Mouse (Mus musculus) brown adipose tissue, adult 24 weeks (tissue): ENCODE results near the gene Pafah1b3. TPM values are rescaled to one million over a fixed set of nuclear protein-coding genes. Genes with fewer than 3 reads are reported as not detected.

Experiments used
- H3K27ac ChIP-seq: fragments of 200-500 bp; replicated peaks from 2 replicates; pipeline ENCODE4 v1.5.1; 2012; ENCODE audit warnings: low read depth, mild to moderate bottlenecking, low read length
- H3K4me1 ChIP-seq: fragments of 200-500 bp; 2 replicates; pipeline ENCODE4 v1.6.1; 2012; ENCODE audit warnings: low read length, mixed read lengths; ENCODE audit not compliant: control insufficient read depth, insufficient read depth, insufficient read length
- H3K4me3 ChIP-seq: fragments of 200-500 bp; 2 replicates; pipeline ENCODE4 v1.5.1; 2012; ENCODE audit warnings: low read depth, mild to moderate bottlenecking, low read length, moderate library complexity; ENCODE audit not compliant: insufficient read depth
- polyA plus RNA-seq: library from polyadenylated mRNA; stranded (reverse); fragments of >200 nt; gene quantifications from 2 replicates; pipeline ENCODE4 v1.2.4, GENCODE M21; 2012; ENCODE audit not compliant: missing spikeins, insufficient read depth, insufficient read length

The Pafah1b3 gene
- polyA plus RNA-seq, 1 experiment: 4.8 TPM

DNA sequence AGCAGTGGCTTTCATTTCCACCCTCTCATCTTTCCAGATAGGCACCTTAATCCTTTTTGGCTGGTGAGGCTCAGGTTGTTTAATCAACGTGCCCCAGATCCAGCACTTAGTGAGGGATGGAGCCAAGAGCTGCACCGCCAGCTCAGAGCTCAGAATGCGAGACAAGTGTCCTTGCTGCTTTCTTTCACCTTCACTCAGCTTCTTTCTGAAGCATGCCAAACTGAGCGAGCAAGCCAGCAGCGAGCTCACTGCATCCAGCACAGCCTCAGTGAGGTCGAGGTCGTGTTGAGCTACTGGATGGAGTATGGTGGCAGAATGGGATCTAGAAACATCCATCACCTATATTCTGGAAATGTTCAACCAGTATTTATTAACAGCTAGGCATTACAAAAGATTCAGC is 15.5 kb upstream of the Pafah1b3 start:
- H3K27ac ChIP-seq: no peak overlapping the region
- H3K4me3 ChIP-seq: no peak overlapping the region
- H3K4me1 ChIP-seq: peaks cover 6% of the 10 kb centered on the region

DNA sequence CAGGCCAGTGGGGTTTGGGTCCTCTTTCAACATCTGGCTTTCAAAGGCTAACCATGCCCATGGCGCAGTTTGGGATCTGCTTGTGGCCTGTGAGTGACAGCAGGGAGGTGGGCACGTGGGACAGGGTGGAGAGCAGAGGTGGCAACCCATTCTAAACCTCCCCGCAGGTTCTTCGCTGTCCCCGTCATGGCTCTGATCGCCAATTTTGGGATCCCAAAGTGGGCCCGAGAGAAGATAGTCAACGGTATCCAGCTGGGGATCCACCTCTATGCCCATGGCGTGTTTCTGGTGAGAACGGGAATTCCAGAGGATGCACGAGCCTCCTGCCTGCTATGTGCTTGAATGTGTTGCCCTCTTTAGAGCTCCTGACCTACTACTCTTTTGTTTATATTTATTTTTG is 13.4 kb upstream of the Pafah1b3 start:
- no peak overlapping the region for H3K27ac ChIP-seq
- H3K4me1 ChIP-seq: no peaks in the 10 kb centered on the region
- H3K4me3 ChIP-seq: no peak overlapping the region

DNA sequence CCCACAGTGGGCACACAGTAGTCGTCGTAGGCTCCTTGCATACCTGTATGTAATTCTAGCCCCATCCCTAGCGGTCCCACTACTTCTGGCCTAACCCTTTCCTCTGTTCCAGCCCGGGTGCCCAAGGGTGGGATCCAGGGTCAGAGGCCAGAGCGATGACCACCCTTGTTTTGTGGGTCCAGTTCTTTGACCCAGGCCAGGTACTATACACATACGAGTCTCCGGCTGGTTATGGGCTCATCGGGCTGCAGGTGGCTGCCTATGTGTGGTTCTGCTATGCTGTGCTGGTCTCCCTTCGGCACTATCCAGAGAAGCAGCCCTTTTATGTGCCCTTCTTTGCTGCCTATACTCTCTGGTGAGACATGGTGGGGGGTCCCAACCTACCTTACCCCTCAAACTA is 11.6 kb upstream of the Pafah1b3 start:
- no peak overlapping the region for H3K4me3 ChIP-seq
- H3K4me1 ChIP-seq: no peaks in the 10 kb centered on the region

DNA sequence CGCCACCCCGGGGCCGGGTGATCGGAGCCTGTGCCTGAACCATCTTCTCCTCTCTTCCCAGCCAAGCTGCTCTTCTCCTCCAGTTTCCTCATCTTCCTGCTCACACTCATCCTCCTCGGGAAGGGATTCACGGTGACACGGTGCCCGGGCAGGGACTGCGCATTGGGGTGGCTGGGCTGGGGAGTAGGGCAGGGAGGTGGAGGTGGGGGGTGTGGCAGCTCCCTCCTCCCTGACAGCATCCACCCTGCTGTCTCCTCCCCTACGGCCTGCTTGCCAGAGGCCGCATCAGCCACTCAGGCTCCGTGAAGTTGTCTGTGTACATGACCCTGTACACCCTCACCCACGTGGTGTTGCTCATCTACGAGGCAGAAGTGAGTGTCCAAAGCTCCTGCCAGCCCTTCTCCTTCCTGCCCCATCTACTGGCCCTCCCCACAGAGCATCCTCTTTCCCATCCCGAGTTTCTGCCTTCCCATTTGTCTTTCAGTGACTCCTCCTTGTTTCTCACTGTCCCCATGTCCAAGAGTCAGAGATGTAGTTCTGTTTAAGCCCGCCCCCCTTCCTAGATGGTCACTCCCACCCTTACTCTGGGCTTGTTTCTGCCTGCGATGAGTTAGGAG is 11.0 kb upstream of the Pafah1b3 start:
- no peak overlapping the region for H3K4me3 ChIP-seq
- no peak overlapping the region for H3K27ac ChIP-seq
- no peaks in the 10 kb centered on the region for H3K4me1 ChIP-seq

More for the DNA sequence above, 11.6 kb upstream of the Pafah1b3 start:
- no peak overlapping the region for H3K27ac ChIP-seq

DNA sequence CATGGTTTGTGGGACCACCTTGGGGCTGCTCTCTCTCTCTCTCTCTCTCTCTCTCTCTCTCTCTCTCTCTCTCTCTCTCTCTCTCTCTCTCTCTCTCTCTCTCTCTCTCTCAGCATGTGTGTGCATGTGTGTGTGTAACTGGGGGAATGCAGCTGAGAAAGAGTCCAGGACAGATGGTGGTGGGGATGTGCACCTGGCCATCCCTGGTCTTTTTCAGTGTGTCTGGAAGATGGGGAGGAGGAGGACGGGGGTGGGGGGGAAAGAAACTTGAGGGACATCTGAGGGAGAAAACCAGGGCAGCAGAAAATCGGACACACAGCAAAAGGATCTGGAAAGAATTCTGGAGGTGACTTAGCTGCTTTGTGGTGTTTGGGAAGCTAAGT is 8.8 kb upstream of the Pafah1b3 start:
- H3K4me3 ChIP-seq: no peak overlapping the region
- no peak overlapping the region for H3K27ac ChIP-seq
- no peaks in the 10 kb centered on the region for H3K4me1 ChIP-seq

DNA sequence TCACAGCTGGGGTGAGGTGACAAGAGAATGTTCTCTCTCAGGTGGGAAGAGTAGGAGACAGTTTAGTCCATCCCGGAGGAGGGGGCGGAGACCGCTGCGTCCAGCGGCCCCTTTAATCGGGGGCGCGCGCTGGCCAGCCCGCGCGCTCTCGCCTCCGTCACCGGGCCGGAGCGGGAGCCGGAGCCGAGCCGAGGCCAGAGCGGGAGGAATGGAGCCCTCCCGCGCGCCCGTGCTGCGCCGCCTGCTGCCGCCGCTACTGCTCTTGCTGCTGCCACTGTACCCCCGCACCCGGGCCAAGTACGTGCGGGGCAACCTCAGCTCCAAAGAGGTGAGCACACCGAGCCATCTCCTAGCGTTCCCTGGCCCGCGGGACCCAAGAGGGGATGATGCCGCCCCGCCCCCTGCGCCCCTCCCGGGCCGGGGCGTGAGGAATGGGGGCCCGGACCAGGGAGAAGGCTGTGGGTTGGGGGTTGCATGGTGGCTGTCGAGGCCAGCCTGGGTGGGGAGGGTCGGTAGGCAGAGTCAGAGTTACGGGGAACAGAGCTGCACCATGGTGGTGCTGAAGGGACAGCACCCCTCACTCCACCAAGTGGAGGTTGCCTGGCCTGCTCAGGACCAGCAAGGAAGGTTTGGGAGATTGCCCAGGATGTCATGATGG is 8.3 kb upstream of the Pafah1b3 start, which contains the start of gene Tmem145:
Gene Tmem145 (plus strand): TSS at position 151 of the 658 bp plus-strand sequence.
- peak within 1 kb of the TSS; percentile 48 for H3K4me3 ChIP-seq
- H3K27ac ChIP-seq: no peak within 1 kb of the TSS

DNA sequence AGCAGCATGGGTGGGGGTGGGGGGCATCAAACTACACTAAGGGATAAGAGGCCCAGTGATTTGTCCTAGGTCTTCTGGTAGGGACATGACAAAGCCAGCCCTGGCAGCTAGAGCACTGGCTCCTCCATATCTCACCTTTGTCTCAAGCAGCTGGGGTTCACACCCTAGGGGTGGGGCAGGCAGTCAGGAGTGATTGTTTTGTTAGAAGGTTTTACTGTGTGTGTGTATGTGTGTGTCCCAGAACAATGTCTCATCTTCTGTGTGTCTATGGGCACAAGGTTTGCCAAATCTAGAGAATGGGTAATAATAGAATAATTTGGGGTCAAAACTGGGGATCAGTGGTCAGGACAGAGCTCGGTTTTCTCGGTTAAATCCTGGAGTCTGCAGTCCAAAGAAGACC is 7.7 kb upstream of the Pafah1b3 start:
- Histone ChIP-seq H3K4me3 (peak overlapping the region; percentile 48; the same call in 1 of the 2 replicates), H3K4me1 (no peaks in the 10 kb centered on the region), H3K27ac (no peak overlapping the region)

More for the DNA sequence above, 8.3 kb upstream of the Pafah1b3 start, which contains the start of gene Tmem145:
- H3K4me1 ChIP-seq: no peaks in the 10 kb centered on the region

DNA sequence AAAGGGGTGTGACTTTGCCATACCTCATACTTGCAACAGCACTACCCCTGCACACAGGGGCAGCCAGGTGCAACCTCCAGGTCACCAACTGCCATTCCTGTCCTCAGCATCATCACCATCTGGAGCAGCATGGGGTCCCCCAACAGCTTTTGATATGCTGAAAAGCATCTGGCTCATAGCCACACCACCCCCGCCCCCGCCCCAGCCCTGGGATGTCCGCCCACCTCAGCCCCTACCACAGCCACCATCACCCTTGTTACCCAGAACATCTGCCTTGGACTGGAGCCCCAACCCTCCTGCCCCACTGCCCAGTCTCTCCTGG is 5.9 kb upstream of the Pafah1b3 start:
- no peak overlapping the region for H3K27ac ChIP-seq
- H3K4me3 ChIP-seq: no peak overlapping the region
- H3K4me1 ChIP-seq: no peaks in the 10 kb centered on the region

DNA sequence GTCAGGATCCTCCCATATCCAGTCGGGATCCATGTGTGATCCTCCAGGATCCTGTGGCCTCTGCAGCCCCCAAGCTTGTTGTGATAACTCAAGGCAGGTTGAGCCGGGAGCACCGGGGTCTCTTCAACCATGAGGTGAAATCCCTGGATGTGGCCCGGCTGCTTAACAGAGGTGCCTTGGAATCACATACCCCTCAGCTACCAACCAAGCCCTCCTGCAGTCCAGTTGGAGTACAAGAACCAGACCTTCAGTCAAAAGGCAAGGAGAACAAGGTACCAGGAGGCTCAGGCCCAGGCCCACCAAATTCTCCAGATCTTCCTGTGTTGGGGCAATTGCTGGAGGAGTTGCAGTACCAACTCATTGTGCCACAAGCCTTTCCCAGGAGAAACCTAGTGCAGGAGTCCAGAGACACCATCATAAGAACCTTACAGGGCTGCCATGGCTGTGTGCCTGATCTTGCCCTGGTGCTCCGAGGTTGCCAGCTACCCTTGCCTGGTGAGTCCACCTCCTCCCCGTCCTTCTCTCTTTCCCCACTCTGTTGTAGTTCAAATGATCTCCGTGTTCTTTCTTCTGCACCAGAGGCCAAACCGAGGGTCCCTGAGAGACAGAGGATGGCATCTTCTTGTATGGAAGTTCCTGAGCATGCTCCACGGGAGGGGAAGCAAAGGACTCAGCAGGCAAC is 5.4 kb upstream of the Pafah1b3 start:
- Histone ChIP-seq H3K4me3 (no peak overlapping the region), H3K27ac (no peak overlapping the region), H3K4me1 (no peaks in the 10 kb centered on the region)

DNA sequence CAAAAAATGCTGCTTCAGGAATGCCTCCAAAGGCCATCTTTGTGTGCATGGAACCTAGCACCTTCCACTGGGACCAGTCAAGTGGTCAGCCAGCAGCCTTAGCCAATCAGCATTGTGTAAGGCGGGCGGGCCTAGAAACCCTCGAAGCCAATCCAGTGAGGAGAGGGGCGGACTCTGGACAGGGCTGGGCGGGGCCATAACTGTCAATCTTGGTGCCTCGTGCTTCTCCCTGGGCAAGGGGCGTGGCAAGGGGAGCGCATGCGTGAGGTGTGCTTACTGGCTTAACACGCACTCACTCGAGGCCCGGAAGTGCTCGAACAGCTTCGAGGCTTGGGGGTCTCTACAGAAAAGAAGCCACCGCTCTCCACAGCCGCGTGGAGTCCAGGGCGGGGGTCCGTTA is 3.3 kb upstream of the Pafah1b3 start, which contains the start of gene Prr19:
Gene Prr19 (plus strand): TSS at position 349 of the 400 bp plus-strand sequence.
- Histone ChIP-seq H3K4me1 (no peaks in the 10 kb centered on the region), H3K27ac (no peak within 1 kb of the TSS), H3K4me3 (no peak within 1 kb of the TSS)

DNA sequence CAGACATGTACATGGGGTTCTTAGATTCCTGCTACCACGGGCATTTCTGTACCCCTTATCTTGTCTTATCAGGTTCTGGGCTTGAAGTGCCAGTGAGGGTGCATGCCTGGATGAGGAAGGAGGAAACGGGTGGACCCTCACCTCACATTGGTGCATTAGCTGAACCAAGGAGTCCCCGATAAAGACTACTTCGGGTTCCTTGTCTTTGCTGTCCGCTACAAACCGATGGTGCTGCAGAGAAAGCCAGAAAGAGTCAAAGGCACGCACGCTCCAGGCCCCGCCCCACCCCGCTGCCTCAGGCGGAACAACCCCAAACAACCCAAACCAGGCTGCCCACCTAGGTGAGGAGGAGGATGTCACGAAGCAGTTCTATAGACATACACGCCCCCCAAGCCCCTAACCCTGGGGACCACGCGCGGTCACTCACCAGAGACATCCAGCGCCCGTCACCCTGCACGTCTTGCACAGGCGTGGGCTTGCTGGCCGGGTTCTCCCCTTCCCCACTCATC is 787 bp downstream of the Pafah1b3 start:
- no peak overlapping the region for H3K27ac ChIP-seq
- peak overlapping the region; percentile 76 for H3K4me3 ChIP-seq
- no peaks in the 10 kb centered on the region for H3K4me1 ChIP-seq

DNA sequence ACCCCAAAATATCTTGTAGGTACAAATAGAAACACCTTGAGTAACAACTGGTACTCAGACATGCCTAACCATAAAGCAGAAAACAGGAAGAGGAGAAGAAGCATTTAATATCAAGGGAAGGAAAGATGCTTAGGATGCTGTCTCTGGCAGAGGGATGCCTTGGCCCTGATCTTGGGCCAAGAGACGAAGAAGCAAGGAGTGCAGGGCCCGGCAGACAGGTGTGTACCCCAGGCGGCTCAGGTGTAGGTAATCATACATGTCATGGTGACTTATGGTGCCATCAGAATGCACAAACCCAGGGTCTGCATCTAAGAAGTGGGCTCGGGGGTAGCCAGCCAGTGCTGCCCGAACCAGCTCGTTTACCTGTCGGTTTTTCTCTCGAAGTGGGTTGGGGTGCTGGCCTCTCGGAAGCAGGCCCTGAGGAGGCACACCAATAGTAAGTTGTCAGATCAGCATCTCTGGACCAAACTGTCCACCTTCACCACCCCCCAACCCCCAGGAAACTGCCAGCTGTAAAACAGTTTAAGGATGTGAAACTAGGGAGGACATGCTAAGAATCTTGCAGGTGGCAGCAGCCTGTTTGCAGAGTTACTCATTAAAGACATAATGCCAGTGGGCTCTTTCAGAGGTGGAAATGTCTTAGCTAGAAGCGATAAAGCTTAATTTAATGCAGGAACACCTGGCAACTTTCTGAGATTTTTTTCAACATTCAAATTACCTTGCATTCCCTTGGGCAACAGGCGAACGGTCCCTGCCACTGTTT is 2.6 kb downstream of the Pafah1b3 start:
- Histone ChIP-seq H3K27ac (no peak overlapping the region), H3K4me1 (no peaks in the 10 kb centered on the region), H3K4me3 (no peak overlapping the region)

DNA sequence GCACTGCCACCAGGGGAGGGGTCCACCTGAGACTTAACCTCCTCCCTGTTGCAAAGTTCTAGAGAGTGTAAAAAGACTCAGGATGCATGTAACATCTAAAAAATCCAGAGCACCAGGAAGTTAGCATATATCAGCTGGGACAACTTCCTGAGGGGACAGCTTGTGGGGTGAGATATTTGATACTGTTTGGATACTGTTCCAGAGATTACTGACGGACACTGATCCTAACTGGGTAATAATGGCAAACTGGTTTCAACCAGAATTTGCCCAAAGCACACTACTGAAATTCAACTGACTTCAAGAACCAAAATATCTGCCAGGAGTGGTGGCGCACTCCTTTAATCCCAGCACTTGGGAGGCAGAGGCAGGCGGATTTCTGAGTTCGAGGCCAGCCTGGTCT is 3.3 kb downstream of the Pafah1b3 start:
- no peak overlapping the region for H3K27ac ChIP-seq

DNA sequence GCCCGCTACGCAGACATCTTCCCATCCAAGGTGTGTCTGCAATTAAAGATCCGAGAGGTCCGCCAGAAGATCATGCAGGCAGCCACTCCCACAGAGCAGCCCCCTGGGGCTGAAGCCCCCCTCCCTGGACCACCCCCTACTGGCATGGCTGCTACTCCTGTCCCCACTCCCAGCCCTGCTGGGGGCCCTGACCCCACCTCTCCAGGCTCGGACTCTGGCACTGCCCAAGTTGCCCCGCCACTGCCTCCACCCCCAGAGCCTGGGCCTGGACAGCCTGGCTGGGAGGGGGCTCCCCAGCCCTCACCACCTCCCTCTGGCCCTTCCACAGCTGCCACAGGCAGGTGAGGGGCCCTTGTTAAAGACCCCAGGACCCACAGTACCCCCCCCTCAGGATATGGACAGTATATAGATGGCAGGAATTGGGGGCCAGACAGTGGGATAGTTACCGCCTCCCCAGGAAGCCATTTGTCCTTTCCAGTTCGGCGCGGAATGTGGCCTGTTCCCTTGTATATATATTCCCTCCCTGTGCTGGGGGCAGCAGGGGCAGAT is 4.5 kb downstream of the Pafah1b3 start:
- H3K27ac ChIP-seq: no peak overlapping the region
- no peak overlapping the region for H3K4me3 ChIP-seq
- no peaks in the 10 kb centered on the region for H3K4me1 ChIP-seq

More for the DNA sequence above, 3.3 kb downstream of the Pafah1b3 start:
- Histone ChIP-seq H3K4me3 (no peak overlapping the region), H3K4me1 (no peaks in the 10 kb centered on the region)

DNA sequence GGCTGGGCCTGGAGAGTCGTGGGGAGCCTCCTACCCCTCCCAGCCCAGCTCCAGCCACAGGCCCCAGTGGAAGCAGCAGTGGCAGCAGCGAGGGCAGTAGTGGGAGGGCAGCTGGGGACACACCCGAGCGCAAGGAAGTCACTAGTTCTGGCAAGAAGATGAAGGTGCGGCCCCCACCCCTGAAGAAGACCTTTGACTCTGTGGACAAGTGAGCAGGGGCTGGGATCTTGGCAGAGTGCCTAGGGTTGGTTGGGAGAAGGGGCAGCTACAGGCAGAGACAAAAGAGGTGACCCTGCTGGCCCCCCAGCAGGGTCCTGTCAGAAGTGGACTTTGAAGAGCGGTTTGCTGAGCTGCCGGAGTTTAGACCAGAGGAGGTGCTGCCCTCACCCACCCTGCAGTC is 5.7 kb downstream of the Pafah1b3 start:
- no peak overlapping the region for H3K27ac ChIP-seq
- H3K4me3 ChIP-seq: no peak overlapping the region
- H3K4me1 ChIP-seq: no peaks in the 10 kb centered on the region
